Mouse (Mus musculus) hindbrain, embryonic 11.5 days (tissue): ENCODE results near the gene Enho. TPM values are rescaled to one million over a fixed set of nuclear protein-coding genes. Genes with fewer than 3 reads are reported as not detected.

Experiments
- ATAC-seq: fragments of 200-750 bp; cut with Nextera tagmentation; 2 replicates; pipeline ENCODE4 v1.8.0; 2017; ENCODE audit warnings: mild to moderate bottlenecking, moderate TSS enrichment, moderate library complexity; ENCODE audit not compliant: low FRiP score
- DNase-seq: peaks from one replicate; pipeline ENCODE4 v3.0.0-alpha.2; 2015; ENCODE audit warnings: low spot score
- H3K27ac ChIP-seq: fragments of 300-500 bp; sonication (generic); 2 replicates; pipeline ENCODE4 v1.5.1; 2014; ENCODE audit warnings: mild to moderate bottlenecking, low read depth, low read length
- H3K27me3 ChIP-seq: fragments of 300-500 bp; sonication (generic); 2 replicates; pipeline ENCODE4 v1.6.1; 2014; ENCODE audit warnings: mild to moderate bottlenecking, low read length, moderate library complexity, mixed read lengths; ENCODE audit not compliant: control insufficient read depth, insufficient read depth
- H3K36me3 ChIP-seq: fragments of 300-500 bp; sonication (generic); 2 replicates; pipeline ENCODE4 v1.6.1; 2014; ENCODE audit warnings: mild to moderate bottlenecking, low read length, moderate library complexity, mixed read lengths; ENCODE audit not compliant: control insufficient read depth, insufficient read depth
- H3K4me1 ChIP-seq: fragments of 300-500 bp; sonication (generic); replicated peaks from 2 replicates; pipeline ENCODE4 v1.6.1; 2014; ENCODE audit warnings: low read length, mixed read lengths; ENCODE audit not compliant: control insufficient read depth, insufficient read depth
- H3K4me2 ChIP-seq: fragments of 300-500 bp; sonication (generic); replicated peaks from 2 replicates; pipeline ENCODE4 v1.6.1; 2014; ENCODE audit warnings: mild to moderate bottlenecking, low read depth, low read length
- H3K4me3 ChIP-seq: fragments of 300-500 bp; sonication (generic); 2 replicates; pipeline ENCODE4 v1.5.1; 2014; ENCODE audit warnings: low read depth, low read length
- H3K9ac ChIP-seq: fragments of 300-500 bp; sonication (generic); 2 replicates; pipeline ENCODE4 v1.6.1; 2014; ENCODE audit warnings: low read depth, low read length
- H3K9me3 ChIP-seq: fragments of 300-500 bp; sonication (generic); 2 replicates; pipeline ENCODE4 v1.6.1; 2016; ENCODE audit warnings: low read length; ENCODE audit not compliant: control insufficient read depth
- WGBS: fragments of 180-500 bp; shearing (Covaris S2); extraction: QIAGEN DNeasy Blood & Tissue Kit; methylation state at CpG from one replicate; pipeline ENCODE4 v1.1.7; 2014; 5-methylcytosine and 5-hydroxymethylcytosine counted together
- polyA plus RNA-seq: library from polyadenylated mRNA; unstranded; fragments of >200 nt; fragmentation: Nextera tagmentation; extraction: Ambion mirVana; gene quantifications from 2 replicates; pipeline ENCODE4 v1.2.1, GENCODE M21; 2014

Gene Enho
- polyA plus RNA-seq, 1 experiment from 2014 or later: 42.7 TPM

DNA sequence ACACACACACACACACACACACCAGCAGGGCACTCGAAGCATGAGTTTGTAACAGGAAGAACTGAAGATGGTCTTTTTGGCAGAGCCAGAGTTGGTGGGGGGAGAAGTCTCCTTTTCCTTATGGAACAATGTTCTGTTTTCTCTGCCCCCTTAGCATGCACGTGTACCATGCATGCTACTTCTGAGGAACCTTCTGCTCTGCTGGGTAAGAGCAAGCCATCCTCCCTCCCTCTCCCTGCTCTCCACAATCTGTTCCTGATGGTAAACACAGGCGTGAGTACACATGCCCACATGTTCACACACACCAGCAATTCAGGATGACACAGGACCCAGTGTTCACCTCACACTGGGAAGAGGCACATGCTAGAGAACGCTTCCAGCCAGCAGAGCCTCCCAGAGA lies 41.1 kb upstream of the Enho start:
- no peaks in the 10 kb centered on the region for H3K9me3 ChIP-seq
- peaks cover 4% of the 10 kb centered on the region for H3K36me3 ChIP-seq
- H3K27me3 ChIP-seq: no peaks in the 10 kb centered on the region
- no peak overlapping the region for H3K27ac ChIP-seq
- ATAC-seq (no peak), DNase-seq (no peak)
- no peak overlapping the region for H3K4me2 ChIP-seq
- H3K4me3 ChIP-seq: no peak overlapping the region
- 59% methylated on average over 4 of the region's 4 CpGs for WGBS
- no peak overlapping the region for H3K9ac ChIP-seq
- peaks cover 31% of the 10 kb centered on the region for H3K4me1 ChIP-seq

GRCm38 (mm10) chr4:41679291-41679690 lies 39.2 kb upstream of the Enho start:
- Histone ChIP-seq H3K9me3 (no peaks in the 10 kb centered on the region), H3K36me3 (peaks cover 4% of the 10 kb centered on the region), H3K27ac (peak overlapping the region; percentile 55; the same call in 1 of the 2 replicates), H3K4me2 (0 out of 2 replicates have a peak overlapping the region, but pooled peaks have one; percentile 7), H3K4me1 (peaks cover 31% of the 10 kb centered on the region), H3K9ac (no peak overlapping the region), H3K27me3 (no peaks in the 10 kb centered on the region), H3K4me3 (no peak overlapping the region)
- 14% methylated on average over 1 of the region's 2 CpGs for WGBS
- DNase-seq (no peak), ATAC-seq (no peak)

- H3K9me3 ChIP-seq: no peaks in the 10 kb centered on the region
- DNase-seq (no peak), ATAC-seq (no peak)
- no peak overlapping the region for H3K4me2 ChIP-seq
- H3K9ac ChIP-seq: no peak overlapping the region
- peaks cover 4% of the 10 kb centered on the region for H3K36me3 ChIP-seq
- H3K4me3 ChIP-seq: no peak overlapping the region
- H3K27ac ChIP-seq: no peak overlapping the region; the same call in 1 of the 2 replicates
- peaks cover 31% of the 10 kb centered on the region for H3K4me1 ChIP-seq
- 72% methylated on average over 6 of the region's 6 CpGs for WGBS
- no peaks in the 10 kb centered on the region for H3K27me3 ChIP-seq
Measured at GRCm38 (mm10) chr4:41678863-41679262, 38.7 kb upstream of the Enho start.

- Histone ChIP-seq H3K4me2 (no peak overlapping the region), H3K36me3 (peaks cover 4% of the 10 kb centered on the region), H3K27ac (peak overlapping the region; percentile 60), H3K9ac (0 out of 2 replicates have a peak overlapping the region, but pooled peaks have one; percentile 27), H3K4me3 (no peak overlapping the region), H3K27me3 (no peaks in the 10 kb centered on the region), H3K9me3 (no peaks in the 10 kb centered on the region), H3K4me1 (peaks cover 37% of the 10 kb centered on the region)
- ATAC-seq (0 out of 2 replicates have a peak, but pooled peaks have one; percentile 33), DNase-seq (peak; percentile 24)
- WGBS: 51% methylated on average over 13 of the region's 13 CpGs
Measured at GRCm38 (mm10) chr4:41677006-41677629, 37.0 kb upstream of the Enho start.

DNA sequence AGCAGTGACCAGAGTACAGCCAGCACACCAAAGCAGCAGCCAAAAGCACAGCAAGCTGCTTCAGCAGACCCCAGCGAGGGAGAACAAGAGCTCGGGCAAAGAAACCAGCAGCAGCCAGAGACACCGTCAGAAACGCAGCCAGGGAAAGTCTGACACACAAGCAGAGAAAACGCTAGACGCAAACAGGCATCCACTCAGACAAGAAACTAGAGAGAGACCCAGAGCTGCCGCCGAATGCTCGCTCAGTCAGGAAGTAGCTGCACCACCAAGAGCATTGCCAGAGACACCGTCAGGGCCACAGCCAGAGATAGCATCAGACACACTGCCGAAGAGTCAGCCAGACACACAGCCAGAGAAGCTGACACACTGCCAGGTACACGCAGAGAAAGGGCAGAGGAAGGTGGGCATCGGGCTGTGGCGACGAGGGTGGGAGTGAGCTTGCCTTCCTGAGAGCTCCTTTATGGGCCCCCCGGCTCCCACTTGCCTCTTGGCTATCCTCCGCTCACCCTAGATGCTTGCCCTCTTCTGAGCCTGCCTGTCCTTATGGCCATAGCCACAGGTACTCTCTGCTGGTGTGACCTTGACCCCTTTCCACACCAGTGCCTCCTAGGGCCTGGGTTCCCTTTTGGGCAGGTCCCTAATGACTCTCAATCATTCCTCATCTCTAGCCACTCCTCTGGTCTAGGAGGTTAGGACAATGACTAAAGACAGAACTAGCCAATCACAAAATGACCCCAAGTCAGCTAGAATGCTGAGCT lies 36.3 kb upstream of the Enho start:
- Histone ChIP-seq H3K9ac (no peak overlapping the region), H3K4me2 (no peak overlapping the region), H3K4me1 (peaks cover 40% of the 10 kb centered on the region), H3K4me3 (no peak overlapping the region), H3K27ac (0 out of 2 replicates have a peak overlapping the region, but pooled peaks have one; percentile 27), H3K27me3 (no peaks in the 10 kb centered on the region), H3K36me3 (peaks cover 4% of the 10 kb centered on the region), H3K9me3 (no peaks in the 10 kb centered on the region)
- 78% methylated on average over 16 of the region's 17 CpGs for WGBS
- no peak for ATAC-seq
- no peak for DNase-seq

DNA sequence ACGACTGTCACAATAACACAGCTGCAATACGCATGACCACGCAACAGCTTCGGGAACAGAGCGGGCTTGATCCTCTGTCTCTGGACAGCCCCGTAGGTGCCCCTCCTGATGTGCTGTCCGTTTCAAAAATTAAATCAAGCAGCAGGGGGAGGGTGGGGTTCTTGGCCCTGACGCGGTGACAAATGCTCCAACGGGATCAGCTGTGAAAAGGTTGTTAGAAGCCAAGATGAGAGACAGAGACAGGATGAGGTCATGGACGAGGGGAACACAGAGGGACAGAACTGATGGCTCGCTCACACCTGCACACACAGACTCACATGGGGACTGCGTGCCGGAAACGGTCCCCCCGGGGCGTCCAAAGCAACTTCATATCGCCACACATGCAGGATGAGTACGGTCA lies 33.1 kb upstream of the Enho start:
- H3K4me1 ChIP-seq: peaks cover 31% of the 10 kb centered on the region
- H3K27me3 ChIP-seq: no peaks in the 10 kb centered on the region
- 0 out of 2 replicates have a peak overlapping the region, but pooled peaks have one; percentile 27 for H3K9ac ChIP-seq
- no peak overlapping the region for H3K4me2 ChIP-seq
- 0 out of 2 replicates have a peak, but pooled peaks have one; percentile 17 for ATAC-seq
- peak; percentile 25 for DNase-seq
- H3K27ac ChIP-seq: peak overlapping the region; percentile 75
- peaks cover 6% of the 10 kb centered on the region for H3K36me3 ChIP-seq
- no peak overlapping the region for H3K4me3 ChIP-seq
- no peaks in the 10 kb centered on the region for H3K9me3 ChIP-seq
- WGBS: 49% methylated on average over 19 of the region's 19 CpGs

DNA sequence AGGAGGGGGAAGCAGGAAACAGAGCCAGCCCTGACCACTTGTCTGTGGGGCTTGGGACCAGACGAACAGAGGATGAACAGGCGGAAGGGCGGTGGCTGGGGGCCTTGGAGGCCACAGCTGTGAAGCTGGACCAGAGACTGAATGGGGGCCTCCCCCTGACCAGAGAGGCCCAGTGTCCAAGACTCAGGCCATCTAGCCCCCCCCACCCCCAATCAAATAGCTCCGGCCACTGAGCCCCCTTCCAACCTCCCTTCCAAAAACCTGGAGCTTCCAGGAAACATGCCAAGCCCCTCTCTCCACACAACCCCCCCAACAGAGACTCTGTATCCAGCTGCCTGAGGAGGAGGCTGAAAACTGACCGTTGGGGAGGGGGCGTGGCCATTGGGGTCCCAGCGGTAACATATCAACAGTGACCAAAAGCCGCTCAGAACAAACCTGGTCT lies 32.4 kb upstream of the Enho start:
- H3K4me3 ChIP-seq: no peak overlapping the region
- no peaks in the 10 kb centered on the region for H3K9me3 ChIP-seq
- 32% methylated on average over 8 of the region's 8 CpGs for WGBS
- no peak overlapping the region for H3K4me2 ChIP-seq
- peak overlapping the region; percentile 28; the same call in 1 of the 2 replicates for H3K9ac ChIP-seq
- H3K36me3 ChIP-seq: peaks cover 4% of the 10 kb centered on the region; the same call in 1 of the 2 replicates
- H3K27ac ChIP-seq: peak overlapping the region; percentile 75
- DNase-seq (peak; percentile 39), ATAC-seq (peak; percentile 5; the same call in 1 of the 2 replicates)
- H3K27me3 ChIP-seq: no peaks in the 10 kb centered on the region
- peaks cover 27% of the 10 kb centered on the region for H3K4me1 ChIP-seq

DNA sequence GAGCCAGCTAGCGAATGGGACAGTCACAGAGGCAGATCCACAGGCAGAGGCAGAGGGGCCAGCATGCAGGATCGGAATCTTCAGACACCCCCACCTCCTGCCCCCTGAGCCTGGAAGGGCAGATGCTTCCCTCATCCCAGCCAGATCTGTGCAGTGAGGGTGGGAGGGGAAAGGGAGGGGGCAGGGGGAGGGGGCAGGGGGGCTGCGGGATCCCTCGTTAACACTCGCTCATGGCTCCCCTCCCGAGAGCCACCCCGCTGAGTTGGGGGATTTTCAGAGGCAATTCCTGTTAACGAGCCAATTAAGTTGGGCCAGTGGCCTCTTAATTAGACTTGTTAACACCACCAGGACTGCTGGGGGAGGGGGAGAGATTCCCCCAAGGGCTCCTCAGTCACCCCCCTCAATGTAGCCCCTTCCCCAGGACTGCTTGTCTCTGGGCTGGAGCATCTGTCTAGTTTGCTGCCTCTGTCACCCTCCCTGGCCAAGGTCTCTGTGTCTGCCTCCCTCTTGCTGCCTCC lies 31.9 kb upstream of the Enho start:
- peaks cover 4% of the 10 kb centered on the region; the same call in 1 of the 2 replicates for H3K36me3 ChIP-seq
- DNase-seq (peak; percentile 45), ATAC-seq (peak; percentile 62)
- H3K9me3 ChIP-seq: no peaks in the 10 kb centered on the region
- no peak overlapping the region for H3K4me3 ChIP-seq
- no peak overlapping the region for H3K4me2 ChIP-seq
- peaks cover 23% of the 10 kb centered on the region for H3K4me1 ChIP-seq
- H3K27me3 ChIP-seq: no peaks in the 10 kb centered on the region
- 21% methylated on average over 8 of the region's 8 CpGs for WGBS
- peak overlapping the region; percentile 75 for H3K27ac ChIP-seq
- peak overlapping the region; percentile 28; the same call in 1 of the 2 replicates for H3K9ac ChIP-seq
